Mouse (Mus musculus) heart, postnatal 0 days (tissue): ENCODE data around the gene Ssh2.

Source experiments
- CTCF ChIP-seq: IDR thresholded peaks from 2 replicates; pipeline ENCODE4 v1.5.1; 2016; ENCODE audit warnings: antibody characterized with exemption, control low read depth, low read depth
- EP300 ChIP-seq: IDR thresholded peaks from 2 replicates; pipeline ENCODE4 v1.6.1; 2016; ENCODE audit warnings: antibody characterized with exemption, low read depth

DNA sequence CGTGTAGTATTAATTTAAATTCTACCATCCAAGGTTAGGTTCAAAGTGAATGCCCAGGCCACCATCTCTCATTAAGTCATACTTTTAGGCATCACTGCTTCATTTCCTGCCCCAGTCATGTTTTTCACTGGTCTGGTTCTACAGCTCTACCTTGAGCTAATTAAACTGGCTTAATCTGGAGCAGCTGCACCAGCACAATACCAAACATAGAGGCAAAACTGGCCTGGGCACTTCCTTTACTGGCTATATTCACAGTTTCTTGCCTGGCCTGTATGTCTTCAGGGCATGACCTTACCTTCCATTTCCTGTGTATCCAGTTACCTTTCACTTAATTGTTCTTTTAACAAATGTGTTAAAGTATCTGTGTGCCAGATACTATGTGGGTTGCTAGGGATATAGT is 81.2 kb downstream of the Ssh2 start:
- no peak for TF ChIP-seq CTCF
- no peak for TF ChIP-seq EP300
